Mouse (Mus musculus) colon, adult 2 months (tissue): ENCODE results near the gene Catsperg1. TPM values are rescaled to one million over a fixed set of nuclear protein-coding genes. Genes with fewer than 3 reads are reported as not detected.

Experiments used
- polyA plus RNA-seq: library from polyadenylated mRNA; depleted of rRNA; stranded (reverse); fragments of >200 nt; gene quantifications from 2 replicates; pipeline ENCODE4 v1.2.3, GENCODE M21; 2012; rRNA removed

Gene Catsperg1
- polyA plus RNA-seq: 0.63 and 1.00 TPM in 2 replicates

DNA sequence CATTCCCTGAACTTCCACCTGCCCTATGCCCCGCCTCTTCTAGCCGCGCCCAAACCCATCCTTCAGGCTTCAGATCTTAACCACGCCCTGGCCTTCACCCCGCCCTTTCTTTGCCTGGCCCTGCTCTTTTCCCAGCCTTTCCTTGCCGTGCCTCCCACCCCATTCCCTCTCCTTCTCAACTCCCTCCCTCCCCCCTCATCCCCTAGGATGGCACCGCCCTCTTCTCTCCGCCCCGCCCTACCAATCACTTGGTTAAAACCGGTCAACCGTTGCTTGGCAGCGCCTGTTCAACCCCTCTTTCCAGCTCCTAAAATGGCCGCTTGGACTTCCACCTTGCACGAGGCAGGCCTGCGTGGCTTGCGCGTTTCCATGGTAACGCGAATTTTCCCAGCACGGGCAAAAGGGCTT lies at the start of gene Catsperg1:
Gene Catsperg1 (minus strand): TSS at position 361 of the 408 bp plus-strand sequence.

GRCm38 (mm10) chr7:29248261-29248841 lies 34.5 kb upstream of the Catsperg1 start, which contains the start of gene 2200002D01Rik:
Gene 2200002D01Rik (minus strand): TSS chr7:29248466.

GRCm38 (mm10) chr7:29238019-29238967 lies 24.5 kb upstream of the Catsperg1 start, which contains the start of gene Yif1b:
Gene Yif1b (plus strand): TSS chr7:29238329.

GRCm38 (mm10) chr7:29232247-29233013 lies 18.6 kb upstream of the Catsperg1 start, which contains the start of gene Kcnk6:
Gene Kcnk6 (minus strand): TSS chr7:29232515.

GRCm38 (mm10) chr7:29180077-29180853 lies 33.6 kb downstream of the Catsperg1 start, which contains the start of gene Psmd8:
Gene Psmd8 (minus strand): TSS chr7:29180701.

DNA sequence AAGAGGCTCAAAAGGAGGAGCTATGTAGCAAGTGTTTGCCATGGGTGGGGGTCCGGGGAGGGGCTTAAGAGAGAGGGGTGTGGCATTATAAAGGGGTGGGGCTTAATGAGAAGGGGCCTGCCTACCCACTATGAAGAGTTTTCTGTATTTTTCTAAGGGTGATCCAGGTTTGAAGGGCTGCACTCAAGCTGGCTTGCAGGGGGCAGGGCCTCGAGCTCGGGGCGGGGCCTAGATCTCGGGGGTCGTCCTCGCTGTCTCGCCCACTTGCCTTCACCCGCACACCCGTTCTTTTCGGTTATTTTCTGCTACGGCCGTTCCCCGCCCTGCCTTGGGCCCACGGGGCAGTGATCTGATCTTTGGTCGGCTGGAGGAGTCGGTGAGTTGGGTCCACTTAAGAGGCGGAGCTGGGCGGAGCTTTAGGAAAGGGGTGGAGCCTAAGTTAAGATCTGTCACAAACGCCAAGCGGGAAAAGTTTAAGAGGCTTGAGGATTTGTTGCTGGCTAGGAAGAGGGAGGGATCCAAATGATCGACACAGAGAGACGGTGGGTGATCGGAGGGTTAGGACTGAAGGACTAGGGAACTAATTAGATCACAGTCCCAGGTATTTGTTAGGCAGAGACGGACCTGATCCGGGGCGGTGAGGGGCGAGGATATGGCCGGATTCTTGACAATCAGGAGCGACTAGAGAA lies 43.6 kb downstream of the Catsperg1 start, which contains the start of the genes Ggn and Spred3:
Gene Ggn (plus strand): TSS at position 145 of the 689 bp plus-strand sequence.
Gene Spred3 (minus strand): TSS at position 346 of the 689 bp plus-strand sequence.

GRCm38 (mm10) chr7:29155838-29156782 lies 57.7 kb downstream of the Catsperg1 start, which contains the start of gene Fam98c:
Gene Fam98c (minus strand): TSS chr7:29156234.

DNA sequence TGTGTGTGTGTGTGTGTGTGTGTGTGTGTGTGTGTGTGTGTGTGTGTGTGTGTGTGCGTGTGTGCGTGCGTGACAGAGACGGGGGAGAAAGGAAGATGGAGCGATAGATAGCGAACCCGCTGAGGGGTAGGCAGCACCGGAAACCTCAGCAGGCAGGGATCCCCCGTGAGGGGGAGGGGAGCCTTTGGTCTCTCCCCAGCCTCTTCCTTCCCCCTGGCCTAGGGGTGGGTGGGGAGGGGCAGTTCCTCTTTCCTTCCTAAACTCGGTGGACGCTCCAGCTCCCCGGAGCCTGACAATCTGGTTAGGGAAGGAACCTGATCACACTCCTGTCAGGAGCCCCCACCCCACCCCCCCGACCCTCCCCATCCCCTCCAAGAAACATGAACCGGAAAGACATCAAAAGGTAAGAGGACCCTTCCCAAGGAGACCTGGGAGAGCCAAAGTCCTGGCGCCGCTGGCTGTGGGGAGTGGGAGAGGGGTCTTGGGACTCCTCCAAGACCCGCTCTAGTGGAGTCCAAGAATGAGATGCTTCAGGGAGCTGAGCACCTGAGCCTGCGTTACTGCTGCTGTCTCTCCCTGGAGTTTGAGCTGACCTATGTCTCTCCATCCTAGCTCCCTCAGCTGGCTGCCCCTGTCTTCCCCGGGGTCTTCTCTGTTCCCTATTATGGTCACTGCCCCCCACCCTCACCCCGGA lies 79.0 kb downstream of the Catsperg1 start, which contains the start of gene Rasgrp4:
Gene Rasgrp4 (plus strand): TSS at position 159 of the 694 bp plus-strand sequence.

Other genes starting within 250 kb of the Catsperg1 start
- gene Eif3k, start 232.2 kb downstream of the Catsperg1 start, polyA plus RNA-seq: 191 and 246 TPM in 2 replicates
- 8.9 and 10.3 TPM in 2 replicates for gene Map4k1, start 232.0 kb downstream of the Catsperg1 start, polyA plus RNA-seq
- 0.17 and 0.20 TPM in 2 replicates for gene Ryr1, start 88.9 kb downstream of the Catsperg1 start, polyA plus RNA-seq
- 3.9 and 5.3 TPM in 2 replicates for gene Rasgrp4, start 79.2 kb downstream of the Catsperg1 start, polyA plus RNA-seq
- 144 and 173 TPM in 2 replicates for gene Fam98c, start 57.8 kb downstream of the Catsperg1 start, polyA plus RNA-seq
- gene Ggn, start 43.8 kb downstream of the Catsperg1 start, polyA plus RNA-seq: 1.0 and 1.4 TPM in 2 replicates
- 4.0 and 4.4 TPM in 2 replicates for gene Spred3, start 43.6 kb downstream of the Catsperg1 start, polyA plus RNA-seq
- 118 and 131 TPM in 2 replicates for gene Psmd8, start 33.3 kb downstream of the Catsperg1 start, polyA plus RNA-seq
- gene Kcnk6, start 18.5 kb upstream of the Catsperg1 start, polyA plus RNA-seq: 110 and 162 TPM in 2 replicates
- 109 and 125 TPM in 2 replicates for gene Yif1b, start 24.3 kb upstream of the Catsperg1 start, polyA plus RNA-seq
- 415 and 444 TPM in 2 replicates for gene 2200002D01Rik, start 34.4 kb upstream of the Catsperg1 start, polyA plus RNA-seq
- 1,983 and 2,067 TPM in 2 replicates for gene Spint2, start 67.9 kb upstream of the Catsperg1 start, polyA plus RNA-seq
- gene Ppp1r14a, start 75.3 kb upstream of the Catsperg1 start, polyA plus RNA-seq: 157 and 212 TPM in 2 replicates
- 0.69 and 1.6 TPM in 2 replicates for gene Dpf1, start 89.9 kb upstream of the Catsperg1 start, polyA plus RNA-seq